Mouse (Mus musculus) neural tube, embryonic 11.5 days (tissue): Measurements from ENCODE around the gene Tmem63c. TPM values are rescaled to one million over a fixed set of nuclear protein-coding genes. Genes with fewer than 3 reads are reported as not detected.

Experiments
- ATAC-seq: fragments of 200-750 bp; cut with Nextera tagmentation; 2 replicates; pipeline ENCODE4 v1.8.0; 2017; ENCODE audit warnings: moderate number of reproducible peaks, mild to moderate bottlenecking, moderate TSS enrichment, moderate library complexity; ENCODE audit not compliant: insufficient read depth, low FRiP score, low TSS enrichment
- DNase-seq: peaks from one replicate; pipeline ENCODE4 v3.0.0-alpha.2; 2015; ENCODE audit warnings: low spot score
- H3K27ac ChIP-seq: fragments of 300-500 bp; sonication (generic); 2 replicates; pipeline ENCODE4 v1.5.1; 2014; ENCODE audit warnings: low read depth, mild to moderate bottlenecking, low read length
- H3K27me3 ChIP-seq: fragments of 300-500 bp; sonication (generic); 2 replicates; pipeline ENCODE4 v1.6.1; 2014; ENCODE audit warnings: mild to moderate bottlenecking, low read length, mixed read lengths; ENCODE audit not compliant: control insufficient read depth, insufficient read depth
- H3K36me3 ChIP-seq: fragments of 300-500 bp; sonication (generic); 2 replicates; pipeline ENCODE4 v1.6.1; 2014; ENCODE audit warnings: mild to moderate bottlenecking, low read length, moderate library complexity, mixed read lengths; ENCODE audit not compliant: control insufficient read depth, insufficient read depth
- H3K4me1 ChIP-seq: fragments of 300-500 bp; sonication (generic); 2 replicates; pipeline ENCODE4 v1.6.1; 2014; ENCODE audit warnings: low read length, mixed read lengths; ENCODE audit not compliant: control insufficient read depth, insufficient read depth
- H3K4me2 ChIP-seq: fragments of 300-500 bp; sonication (generic); 2 replicates; pipeline ENCODE4 v1.6.1; 2014; ENCODE audit warnings: low read depth, mild to moderate bottlenecking, moderate library complexity
- H3K4me3 ChIP-seq: fragments of 300-500 bp; sonication (generic); 2 replicates; pipeline ENCODE4 v1.5.1; 2014; ENCODE audit warnings: low read depth, low read length
- H3K9ac ChIP-seq: fragments of 300-500 bp; sonication (generic); 2 replicates; pipeline ENCODE4 v1.6.1; 2014; ENCODE audit warnings: mild to moderate bottlenecking, low read length
- H3K9me3 ChIP-seq: fragments of 300-500 bp; sonication (generic); 2 replicates; pipeline ENCODE4 v1.6.1; 2016; ENCODE audit warnings: low read length; ENCODE audit not compliant: control insufficient read depth
- WGBS: fragments of 180-500 bp; shearing (Covaris S2); extraction: QIAGEN DNeasy Blood & Tissue Kit; methylation state at CpG from one replicate; pipeline ENCODE4 v1.1.7; 2014; 5-methylcytosine and 5-hydroxymethylcytosine counted together
- polyA plus RNA-seq: library from polyadenylated mRNA; unstranded; fragments of >200 nt; fragmentation: Nextera tagmentation; extraction: Ambion mirVana; gene quantifications from 2 replicates; pipeline ENCODE4 v1.2.1, GENCODE M21; 2014

Gene Tmem63c
- polyA plus RNA-seq, 1 experiment from 2014 or later: 0.74 TPM

DNA sequence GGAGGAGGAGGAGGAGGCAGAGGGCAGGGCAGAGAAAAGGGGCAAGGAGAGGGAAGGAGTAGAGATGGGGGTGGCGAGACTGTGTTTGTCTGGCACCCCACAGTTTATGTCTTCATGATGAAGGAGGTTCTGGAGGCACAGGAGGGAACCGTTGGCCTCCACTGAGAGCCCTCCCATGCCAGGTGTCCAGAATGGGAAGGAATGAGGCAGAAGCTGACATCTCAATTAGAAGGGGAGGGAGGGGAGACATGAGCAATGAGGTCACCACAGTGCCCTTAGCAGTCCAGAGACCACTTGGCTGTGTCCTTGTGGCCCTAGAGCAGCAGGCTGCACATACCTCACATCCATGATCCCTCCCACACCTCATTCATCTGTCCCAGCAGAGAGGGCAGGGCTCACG is 26.4 kb upstream of the Tmem63c start:
- Histone ChIP-seq H3K9ac (no peak overlapping the region), H3K4me2 (no peak overlapping the region), H3K36me3 (no peaks in the 10 kb centered on the region), H3K4me3 (no peak overlapping the region), H3K4me1 (peaks cover 5% of the 10 kb centered on the region), H3K9me3 (no peaks in the 10 kb centered on the region), H3K27ac (no peak overlapping the region), H3K27me3 (peaks cover 17% of the 10 kb centered on the region)
- ATAC-seq (no peak), DNase-seq (no peak)
- WGBS: 50% methylated on average over 3 of the region's 3 CpGs

DNA sequence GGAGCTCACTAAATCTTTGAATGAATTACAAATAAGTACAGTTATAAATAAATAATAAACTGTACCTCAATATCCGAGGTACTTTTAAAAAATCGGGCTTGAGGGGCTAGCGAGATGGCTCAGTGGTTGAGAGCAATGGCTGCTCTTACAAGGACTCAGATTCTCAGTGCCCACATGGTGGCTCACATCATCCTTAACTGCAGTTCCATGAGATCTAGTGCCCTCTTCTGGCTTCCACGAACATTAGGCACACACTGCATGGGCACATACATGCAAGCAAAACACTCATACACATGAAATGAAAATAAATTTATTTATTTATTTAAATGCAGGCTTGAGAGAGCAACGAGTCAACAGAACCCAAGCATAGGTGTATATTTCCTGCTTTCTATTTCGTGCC is 25.2 kb upstream of the Tmem63c start:
- H3K4me2 ChIP-seq: no peak overlapping the region
- ATAC-seq (no peak), DNase-seq (no peak)
- H3K4me3 ChIP-seq: no peak overlapping the region
- no peaks in the 10 kb centered on the region for H3K4me1 ChIP-seq
- H3K36me3 ChIP-seq: no peaks in the 10 kb centered on the region
- H3K27ac ChIP-seq: no peak overlapping the region
- no peak overlapping the region for H3K9ac ChIP-seq
- 83% methylated on average over 6 of the region's 6 CpGs for WGBS
- peaks cover 6% of the 10 kb centered on the region for H3K27me3 ChIP-seq
- no peaks in the 10 kb centered on the region for H3K9me3 ChIP-seq

DNA sequence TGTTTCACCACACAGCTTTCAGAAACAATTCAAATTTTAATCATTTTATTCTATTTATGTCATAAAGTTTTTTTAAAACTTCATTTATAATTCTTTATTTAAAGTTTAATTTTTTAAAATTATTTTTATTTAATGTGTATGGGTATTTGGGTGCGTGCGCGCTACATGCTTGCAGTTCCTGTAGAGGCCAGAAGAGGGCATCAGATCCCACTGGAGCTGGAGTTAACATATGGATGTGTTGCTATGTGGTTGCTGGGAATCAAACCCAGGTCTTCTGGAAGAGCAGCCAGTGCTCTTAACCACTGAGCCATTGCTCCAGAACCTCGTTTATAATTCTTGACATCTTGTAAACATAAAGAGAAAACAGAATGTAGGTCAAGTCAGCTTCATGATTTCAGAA is 22.4 kb upstream of the Tmem63c start:
- Histone ChIP-seq H3K27me3 (no peaks in the 10 kb centered on the region), H3K4me2 (no peak overlapping the region), H3K9me3 (no peaks in the 10 kb centered on the region), H3K4me3 (no peak overlapping the region), H3K27ac (no peak overlapping the region), H3K9ac (no peak overlapping the region), H3K36me3 (no peaks in the 10 kb centered on the region), H3K4me1 (no peaks in the 10 kb centered on the region)
- no peak for DNase-seq
- WGBS: 90% methylated on average over 4 of the region's 4 CpGs
- no peak for ATAC-seq

DNA sequence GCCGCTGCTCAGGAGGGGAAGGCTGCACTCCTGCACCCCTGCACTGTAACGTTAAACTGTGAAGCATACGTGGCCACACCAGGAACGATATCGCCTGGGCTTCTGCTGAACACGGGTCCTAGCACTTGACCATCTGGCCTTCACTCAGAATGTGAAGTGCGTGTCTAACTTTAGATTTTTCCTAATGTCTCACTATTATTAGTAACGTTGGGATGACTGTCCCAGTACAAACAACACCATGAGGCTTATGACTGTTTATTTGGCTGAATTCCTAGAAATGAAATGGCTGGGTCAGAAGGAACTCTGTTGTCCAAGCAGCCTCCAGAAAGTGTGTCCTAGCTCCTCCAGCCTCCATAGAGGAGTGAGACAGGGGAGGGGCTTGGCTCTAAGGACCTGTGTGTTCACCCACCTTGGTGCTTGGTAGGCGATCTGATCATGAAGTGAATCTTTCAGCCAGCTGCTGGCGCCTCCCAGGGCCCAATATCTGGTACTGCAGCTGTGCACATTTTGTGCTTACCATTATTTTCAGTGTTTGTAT is 21.8 kb upstream of the Tmem63c start:
- no peak overlapping the region for H3K9ac ChIP-seq
- H3K36me3 ChIP-seq: no peaks in the 10 kb centered on the region
- H3K27me3 ChIP-seq: no peaks in the 10 kb centered on the region
- H3K27ac ChIP-seq: no peak overlapping the region
- no peak overlapping the region for H3K4me3 ChIP-seq
- no peaks in the 10 kb centered on the region for H3K9me3 ChIP-seq
- H3K4me1 ChIP-seq: no peaks in the 10 kb centered on the region
- ATAC-seq: no peak
- 76% methylated on average over 10 of the region's 10 CpGs for WGBS
- no peak for DNase-seq
- no peak overlapping the region for H3K4me2 ChIP-seq

DNA sequence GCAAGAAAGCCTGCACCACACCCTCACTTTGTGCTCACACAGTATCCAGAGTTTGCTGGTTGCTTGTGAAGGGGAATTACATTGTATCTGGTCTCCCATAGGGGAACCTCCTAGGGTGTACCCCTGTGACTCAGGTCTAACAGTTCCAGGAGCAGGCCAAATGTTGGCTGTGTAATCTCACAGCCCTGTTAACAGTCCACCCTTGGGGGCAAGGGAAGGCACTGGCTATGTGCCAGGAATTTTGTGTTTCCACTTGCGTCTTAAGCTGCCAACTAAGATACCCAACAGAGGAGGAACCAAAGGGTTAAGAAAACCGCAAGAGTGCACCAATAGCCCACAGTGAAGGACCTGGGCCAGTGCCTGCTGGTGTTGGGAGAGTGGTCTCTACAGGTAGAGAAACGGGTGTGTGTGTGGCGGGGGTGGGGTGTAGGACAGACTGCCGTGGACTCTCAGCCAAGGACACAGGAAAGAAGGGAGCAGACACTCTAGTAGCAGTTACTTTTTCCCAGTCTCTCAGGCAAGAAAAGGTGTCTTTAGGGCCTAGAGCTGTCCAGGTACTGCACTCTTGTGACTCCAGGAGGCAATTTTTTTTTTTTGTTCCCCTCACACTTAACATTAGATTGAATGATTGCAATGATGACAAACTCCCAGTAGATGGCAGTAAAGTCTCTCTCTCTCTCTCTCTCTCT is 20.8 kb upstream of the Tmem63c start:
- WGBS: 75% methylated on average over 5 of the region's 5 CpGs

DNA sequence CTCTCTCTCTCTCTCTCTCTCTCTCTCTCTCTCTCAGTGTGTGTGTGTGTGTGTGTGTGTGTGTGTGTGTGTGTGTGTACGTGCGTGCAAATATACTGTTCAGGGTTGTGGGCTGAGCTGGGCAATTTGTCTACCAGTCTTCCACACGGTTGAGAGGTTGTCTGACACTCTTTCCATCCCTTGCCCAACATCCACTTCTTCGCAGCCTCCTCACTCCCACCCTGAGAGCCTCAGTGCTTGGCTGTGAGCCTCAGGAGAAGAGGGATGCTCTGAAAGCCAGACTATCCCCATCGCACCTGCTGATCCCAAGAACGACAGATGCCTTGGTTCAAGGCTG is 20.3 kb upstream of the Tmem63c start:
- no peaks in the 10 kb centered on the region for H3K36me3 ChIP-seq
- WGBS: 48% methylated on average over 6 of the region's 6 CpGs
- H3K9me3 ChIP-seq: no peaks in the 10 kb centered on the region
- H3K27ac ChIP-seq: no peak overlapping the region
- ATAC-seq: no peak
- H3K27me3 ChIP-seq: no peaks in the 10 kb centered on the region
- no peaks in the 10 kb centered on the region for H3K4me1 ChIP-seq
- no peak for DNase-seq
- H3K4me3 ChIP-seq: no peak overlapping the region
- H3K9ac ChIP-seq: no peak overlapping the region
- no peak overlapping the region for H3K4me2 ChIP-seq

More for the DNA sequence above, 20.8 kb upstream of the Tmem63c start:
- Histone ChIP-seq H3K4me1 (no peaks in the 10 kb centered on the region), H3K9me3 (no peaks in the 10 kb centered on the region), H3K4me2 (no peak overlapping the region), H3K9ac (no peak overlapping the region), H3K27me3 (no peaks in the 10 kb centered on the region), H3K27ac (no peak overlapping the region), H3K36me3 (no peaks in the 10 kb centered on the region), H3K4me3 (no peak overlapping the region)
- no peak for ATAC-seq
- DNase-seq: no peak

DNA sequence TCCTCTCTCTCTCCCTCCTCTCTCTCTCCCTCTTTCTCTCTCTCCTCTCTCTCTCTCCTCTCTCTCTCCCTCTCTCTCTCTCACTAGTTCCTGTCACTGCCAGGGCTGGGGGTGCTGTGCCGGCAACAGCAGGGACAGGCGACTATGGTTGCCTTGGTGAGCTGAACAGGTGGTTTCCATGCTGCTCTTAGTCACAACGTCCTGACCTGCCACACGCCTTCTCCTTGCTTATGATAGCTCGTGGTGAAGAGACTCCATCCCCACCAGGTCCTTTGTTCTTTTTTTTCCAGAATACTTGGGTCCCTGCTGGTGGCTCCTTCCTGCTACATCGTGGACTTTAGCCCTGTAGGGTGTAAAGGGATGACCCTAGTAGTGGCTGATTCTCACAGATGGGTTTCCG is 18.9 kb upstream of the Tmem63c start:
- ATAC-seq: no peak
- H3K27me3 ChIP-seq: no peaks in the 10 kb centered on the region
- H3K36me3 ChIP-seq: no peaks in the 10 kb centered on the region
- no peak overlapping the region for H3K4me3 ChIP-seq
- DNase-seq: no peak
- H3K4me2 ChIP-seq: no peak overlapping the region
- H3K9ac ChIP-seq: no peak overlapping the region
- H3K4me1 ChIP-seq: no peaks in the 10 kb centered on the region
- no peak overlapping the region for H3K27ac ChIP-seq
- 66% methylated on average over 7 of the region's 7 CpGs for WGBS
- no peaks in the 10 kb centered on the region for H3K9me3 ChIP-seq

DNA sequence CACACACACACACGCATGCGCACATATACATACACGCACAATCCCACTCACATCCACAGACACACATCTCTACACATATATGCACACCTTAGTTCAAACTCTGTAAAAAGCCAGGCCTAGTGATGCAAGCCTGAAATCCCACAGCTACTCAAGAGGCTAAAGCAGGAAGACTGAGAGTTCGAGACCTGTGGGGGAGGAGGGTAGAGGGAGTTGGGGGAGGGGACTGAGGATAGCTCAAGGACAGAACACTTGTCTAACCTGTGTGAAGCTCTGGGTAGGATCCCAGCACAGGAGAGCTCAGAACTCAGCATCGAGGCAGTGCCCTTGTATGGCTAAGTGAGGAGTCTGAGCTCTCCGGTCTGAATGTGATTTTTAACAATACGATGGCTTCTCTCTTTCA is 18.3 kb upstream of the Tmem63c start:
- Histone ChIP-seq H3K27me3 (no peaks in the 10 kb centered on the region), H3K27ac (no peak overlapping the region), H3K9ac (no peak overlapping the region), H3K36me3 (no peaks in the 10 kb centered on the region), H3K9me3 (no peaks in the 10 kb centered on the region), H3K4me3 (no peak overlapping the region), H3K4me2 (no peak overlapping the region), H3K4me1 (no peaks in the 10 kb centered on the region)
- DNase-seq: no peak
- 79% methylated on average over 7 of the region's 7 CpGs for WGBS
- ATAC-seq: no peak

DNA sequence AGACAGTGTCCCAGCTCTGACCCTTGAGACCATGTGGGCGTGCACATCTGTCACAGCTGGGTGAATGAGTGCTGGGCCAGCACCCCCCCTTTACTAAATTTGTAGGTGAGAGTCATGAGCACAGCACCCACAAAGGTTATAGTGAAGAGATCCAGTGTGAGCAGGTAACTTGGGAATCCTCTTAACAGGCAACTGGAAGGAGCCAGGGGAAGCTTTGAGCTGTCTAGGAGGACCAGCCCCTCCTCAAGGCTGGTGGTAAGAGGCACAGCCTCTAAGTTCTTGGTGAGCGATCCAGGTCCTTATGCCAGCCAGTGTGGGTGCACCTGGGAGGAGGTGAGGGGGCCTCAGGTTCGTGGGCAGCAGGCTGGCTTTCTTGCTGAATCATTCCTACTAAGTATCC is 17.5 kb upstream of the Tmem63c start:
- Histone ChIP-seq H3K9ac (no peak overlapping the region), H3K4me2 (no peak overlapping the region)

More for the DNA sequence above, 17.5 kb upstream of the Tmem63c start:
- WGBS: 65% methylated on average over 3 of the region's 3 CpGs
- ATAC-seq: no peak
- Histone ChIP-seq H3K27me3 (no peaks in the 10 kb centered on the region), H3K27ac (no peak overlapping the region), H3K4me1 (no peaks in the 10 kb centered on the region), H3K4me3 (no peak overlapping the region), H3K9me3 (no peaks in the 10 kb centered on the region), H3K36me3 (no peaks in the 10 kb centered on the region)
- DNase-seq: no peak
